Mouse (Mus musculus) midbrain, embryonic 12.5 days (tissue): ENCODE measurements around the gene Olfr1195. TPM values are rescaled to one million over a fixed set of nuclear protein-coding genes. Genes with fewer than 3 reads are reported as not detected.
"Not testable (repeated sequence)": the region's sequence is repeated elsewhere in the genome, so short reads cannot be mapped to it uniquely, and the experiment has no call there.

Source experiments
- ATAC-seq: fragments of 200-750 bp; cut with Nextera tagmentation; 2 replicates; pipeline ENCODE4 v1.8.0; 2017; ENCODE audit warnings: low read depth, moderate TSS enrichment, moderate library complexity; ENCODE audit not compliant: low FRiP score
- H3K27ac ChIP-seq: fragments of 300-500 bp; sonication (generic); replicated peaks from 2 replicates; pipeline ENCODE4 v1.5.1; 2016; ENCODE audit warnings: mild to moderate bottlenecking
- H3K27me3 ChIP-seq: fragments of 300-500 bp; sonication (generic); 2 replicates; pipeline ENCODE4 v1.6.1; 2016; ENCODE audit warnings: mild to moderate bottlenecking
- H3K36me3 ChIP-seq: fragments of 300-500 bp; sonication (generic); 2 replicates; pipeline ENCODE4 v1.6.1; 2016
- H3K4me1 ChIP-seq: fragments of 300-500 bp; sonication (generic); 2 replicates; pipeline ENCODE4 v1.6.1; 2016
- H3K4me2 ChIP-seq: fragments of 300-500 bp; sonication (generic); replicated peaks from 2 replicates; pipeline ENCODE4 v1.6.1; 2016; ENCODE audit warnings: mild to moderate bottlenecking, moderate library complexity
- H3K4me3 ChIP-seq: fragments of 300-500 bp; sonication (generic); 2 replicates; pipeline ENCODE4 v1.5.1; 2016; ENCODE audit warnings: mild to moderate bottlenecking
- H3K9ac ChIP-seq: fragments of 300-500 bp; sonication (generic); replicated peaks from 2 replicates; pipeline ENCODE4 v1.6.1; 2016; ENCODE audit warnings: mild to moderate bottlenecking, moderate library complexity
- H3K9me3 ChIP-seq: fragments of 300-500 bp; sonication (generic); 2 replicates; pipeline ENCODE4 v1.6.1; 2016; ENCODE audit warnings: mild to moderate bottlenecking
- WGBS: fragments of 180-500 bp; shearing (Covaris S2); methylation state at CpG from one replicate; pipeline ENCODE4 v1.1.7; 2016; 5-methylcytosine and 5-hydroxymethylcytosine counted together
- polyA plus RNA-seq: library from polyadenylated mRNA; unstranded; fragments of >200 nt; fragmentation: Nextera tagmentation; extraction: Ambion mirVana; gene quantifications from 2 replicates; pipeline ENCODE4 v1.2.1, GENCODE M21; 2016

Olfr1195 gene
- polyA plus RNA-seq = not detected in 2 replicates

- Histone ChIP-seq H3K36me3 (no peaks in the 10 kb centered on the region), H3K9ac (no peak within 1 kb of the TSS), H3K9me3 (no peaks in the 10 kb centered on the region), H3K4me2 (no peak within 1 kb of the TSS), H3K4me1 (no peaks in the 10 kb centered on the region), H3K4me3 (no peak within 1 kb of the TSS), H3K27me3 (no peaks in the 10 kb centered on the region), H3K27ac (no peak within 1 kb of the TSS)
- ATAC-seq = no peak
Observed at GRCm38 (mm10) chr2:88689087-88689486, at the start of gene Olfr1195. Gene Olfr1195 (minus strand): TSS chr2:88689187.

GRCm38 (mm10) chr2:88732266-88732665, 43.3 kb upstream of the Olfr1195 start, which contains the start of gene Olfr1197:
Gene Olfr1197 (minus strand): TSS chr2:88732366.
- 85% methylated on average over 1 of the region's 1 CpGs for WGBS

GRCm38 (mm10) chr2:88704497-88704896, 15.5 kb upstream of the Olfr1195 start, which contains the start of gene Olfr1196:
Gene Olfr1196 (minus strand): TSS chr2:88704597.
- 87% methylated on average over 2 of the region's 2 CpGs for WGBS
- H3K9me3 ChIP-seq = no peaks in the 10 kb centered on the region
- no peak within 1 kb of the TSS for H3K27ac ChIP-seq

More at GRCm38 (mm10) chr2:88732266-88732665, 43.3 kb upstream of the Olfr1195 start, which contains the start of gene Olfr1197:
- Histone ChIP-seq H3K27me3 (no peaks in the 10 kb centered on the region), H3K9me3 (no peaks in the 10 kb centered on the region), H3K4me1 (no peaks in the 10 kb centered on the region), H3K27ac (no peak within 1 kb of the TSS), H3K4me3 (no peak within 1 kb of the TSS), H3K36me3 (no peaks in the 10 kb centered on the region), H3K4me2 (no peak within 1 kb of the TSS), H3K9ac (no peak within 1 kb of the TSS)
- no peak for ATAC-seq

GRCm38 (mm10) chr2:88675328-88675727, 13.7 kb downstream of the Olfr1195 start, which contains the start of gene Olfr1193:
Gene Olfr1193 (plus strand): TSS chr2:88675628.
- H3K27me3 ChIP-seq, H3K4me3 ChIP-seq, H3K36me3 ChIP-seq, ATAC-seq, H3K9ac ChIP-seq, H3K27ac ChIP-seq, H3K9me3 ChIP-seq, H3K4me1 ChIP-seq, H3K4me2 ChIP-seq: not testable (repeated sequence)

More at GRCm38 (mm10) chr2:88704497-88704896, 15.5 kb upstream of the Olfr1195 start, which contains the start of gene Olfr1196:
- Histone ChIP-seq H3K4me2 (no peak within 1 kb of the TSS), H3K27me3 (no peaks in the 10 kb centered on the region), H3K36me3 (no peaks in the 10 kb centered on the region), H3K4me1 (no peaks in the 10 kb centered on the region), H3K4me3 (no peak within 1 kb of the TSS), H3K9ac (no peak within 1 kb of the TSS)
- no peak for ATAC-seq

GRCm38 (mm10) chr2:88648209-88648608, 40.8 kb downstream of the Olfr1195 start, which contains the start of gene Olfr1192-ps1:
Gene Olfr1192-ps1 (plus strand): TSS chr2:88648509.
- no peak within 1 kb of the TSS for H3K9ac ChIP-seq
- no peaks in the 10 kb centered on the region for H3K4me1 ChIP-seq
- no peak within 1 kb of the TSS for H3K27ac ChIP-seq
- H3K36me3 ChIP-seq = no peaks in the 10 kb centered on the region
- H3K9me3 ChIP-seq = no peaks in the 10 kb centered on the region
- no peaks in the 10 kb centered on the region for H3K27me3 ChIP-seq
- 47% methylated on average over 1 of the region's 1 CpGs for WGBS
- no peak for ATAC-seq
- H3K4me3 ChIP-seq = no peak within 1 kb of the TSS
- H3K4me2 ChIP-seq = no peak within 1 kb of the TSS

- ATAC-seq, H3K36me3 ChIP-seq, H3K27ac ChIP-seq, H3K9ac ChIP-seq, H3K4me1 ChIP-seq, H3K27me3 ChIP-seq, H3K4me3 ChIP-seq, H3K9me3 ChIP-seq, H3K4me2 ChIP-seq: not testable (repeated sequence)
- WGBS = 88% methylated on average over 1 of the region's 1 CpGs
Observed at GRCm38 (mm10) chr2:88640242-88640641, 48.7 kb downstream of the Olfr1195 start, which contains the start of gene Olfr1191-ps1. Gene Olfr1191-ps1 (plus strand): TSS chr2:88640542.

Other genes with a start within 250 kb of the Olfr1195 start
- not detected in 2 replicates for gene Gm13757, start 240.1 kb downstream of the Olfr1195 start, polyA plus RNA-seq
- not detected in 2 replicates for gene Olfr1183, start 234.3 kb downstream of the Olfr1195 start, polyA plus RNA-seq
- gene Olfr1184, start 205.6 kb downstream of the Olfr1195 start, polyA plus RNA-seq = not detected in 2 replicates
- not detected in 2 replicates for gene Olfr1185-ps1, start 195.9 kb downstream of the Olfr1195 start, polyA plus RNA-seq
- not detected in 2 replicates for gene Olfr1186, start 170.6 kb downstream of the Olfr1195 start, polyA plus RNA-seq
- gene Olfr1188, start 132.3 kb downstream of the Olfr1195 start, polyA plus RNA-seq = not detected in 2 replicates
- not detected in 2 replicates for gene Olfr1189, start 102.7 kb downstream of the Olfr1195 start, polyA plus RNA-seq
- gene Olfr1191-ps1, start 48.6 kb downstream of the Olfr1195 start, polyA plus RNA-seq = not detected in 2 replicates
- gene Olfr1192-ps1, start 40.7 kb downstream of the Olfr1195 start, polyA plus RNA-seq = not detected in 2 replicates
- gene Olfr1193, start 13.6 kb downstream of the Olfr1195 start, polyA plus RNA-seq = not detected in 2 replicates
- not detected in 2 replicates for gene Olfr1196, start 15.4 kb upstream of the Olfr1195 start, polyA plus RNA-seq
- not detected in 2 replicates for gene Olfr1197, start 43.2 kb upstream of the Olfr1195 start, polyA plus RNA-seq
- not detected in 2 replicates for gene Olfr1198, start 62.2 kb upstream of the Olfr1195 start, polyA plus RNA-seq
- gene Olfr1199, start 71.3 kb upstream of the Olfr1195 start, polyA plus RNA-seq = not detected in 2 replicates
- not detected in 2 replicates for gene Olfr1200, start 81.3 kb upstream of the Olfr1195 start, polyA plus RNA-seq
- not detected in 2 replicates for gene Olfr1201, start 103.8 kb upstream of the Olfr1195 start, polyA plus RNA-seq
- not detected in 2 replicates for gene Olfr1202, start 125.3 kb upstream of the Olfr1195 start, polyA plus RNA-seq
- not detected in 2 replicates for gene Olfr1205, start 140.6 kb upstream of the Olfr1195 start, polyA plus RNA-seq
- not detected in 2 replicates for gene Olfr1204, start 160.1 kb upstream of the Olfr1195 start, polyA plus RNA-seq
- not detected in 2 replicates for gene Olfr1206, start 174.0 kb upstream of the Olfr1195 start, polyA plus RNA-seq
- gene Olfr1208, start 213.1 kb upstream of the Olfr1195 start, polyA plus RNA-seq = not detected in 2 replicates
- not detected in 2 replicates for gene Olfr1209, start 226.0 kb upstream of the Olfr1195 start, polyA plus RNA-seq
- gene Olfr1211, start 248.9 kb upstream of the Olfr1195 start, polyA plus RNA-seq = not detected in 2 replicates